Mouse (Mus musculus): ENCODE measurements at regions not wholly inside any gene's neighbourhood (a gene's known extent, or its start where the extent isn't known, plus 50 kb on each side); places are given as distances from the start of the nearest gene placed in this dataset.
A peak's percentile ranks its signal among the peaks of the same experiment; 100 is the strongest.

DNA sequence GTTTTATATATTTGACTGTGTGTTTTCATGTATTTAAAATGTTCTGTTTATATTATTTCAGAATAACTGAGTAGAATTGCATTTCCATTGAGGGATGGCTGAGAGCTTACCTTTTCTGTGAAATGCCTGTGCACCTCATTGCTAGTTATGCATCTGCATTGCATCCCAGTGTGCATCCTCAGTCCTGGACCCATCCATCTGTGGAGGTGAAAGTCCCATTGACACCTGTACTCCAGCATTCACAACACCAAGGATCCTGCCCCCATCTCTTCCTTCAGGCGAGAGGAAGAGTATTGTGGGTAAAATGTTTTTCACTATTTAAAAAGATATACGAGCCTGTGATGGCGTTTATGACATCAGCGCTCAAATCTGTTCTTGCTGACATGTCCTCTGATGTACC is 134.6 kb upstream of the 4933402D24Rik start:
- no peak overlapping the region for H3K4me2 ChIP-seq (ENCODE audit: low read depth, low read length)
- H3K4me1 ChIP-seq (ENCODE audit: control insufficient read depth, insufficient read depth, low read length), result peaks cover 18% of the 10 kb centered on the region
- H3K27ac ChIP-seq (ENCODE audit: low read length), result no peak overlapping the region
- ATAC-seq (replicated peaks; ENCODE audit: extremely low read depth, insufficient read depth, low FRiP score), result no peak
- H3K36me3 ChIP-seq (ENCODE audit: control insufficient read depth, insufficient read depth), result no peaks in the 10 kb centered on the region
- no peaks in the 10 kb centered on the region for H3K27me3 ChIP-seq (ENCODE audit: control insufficient read depth, insufficient read depth, low read length)
- no peaks in the 10 kb centered on the region for H3K9me3 ChIP-seq (replicated peaks; ENCODE audit: control insufficient read depth, low read length)
- H3K4me3 ChIP-seq (ENCODE audit: low read length), result no peak overlapping the region
- 68% methylated on average over 4 of the region's 4 CpGs for WGBS
- no peak overlapping the region for H3K9ac ChIP-seq (ENCODE audit: low read length)

DNA sequence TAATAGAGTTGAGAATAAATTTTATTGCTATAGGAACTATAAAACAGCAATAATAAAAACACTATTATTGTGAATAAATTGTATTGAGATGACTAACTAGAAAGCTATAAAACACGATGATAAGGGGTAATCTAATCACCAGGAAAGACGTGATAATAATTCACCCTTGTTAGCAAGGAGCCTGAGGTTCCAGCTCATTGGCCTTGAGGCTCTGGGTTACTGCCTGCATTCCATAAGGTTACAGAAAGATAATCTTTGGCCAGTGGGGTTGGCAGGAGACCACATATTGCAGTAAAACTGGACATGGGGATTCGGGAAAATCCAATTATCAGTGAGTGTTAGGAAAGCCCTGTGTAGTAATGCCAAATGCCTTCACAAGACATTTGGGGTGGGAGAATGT is 134.1 kb upstream of the 4933402D24Rik start:
- 23% methylated on average over 3 of the region's 3 CpGs for WGBS
- H3K4me1 ChIP-seq (ENCODE audit: control insufficient read depth, insufficient read depth, low read length), result peaks cover 18% of the 10 kb centered on the region
- H3K27ac ChIP-seq (ENCODE audit: low read length), result peak overlapping the region; percentile 5; the same call in 1 of the 2 replicates
- no peaks in the 10 kb centered on the region for H3K36me3 ChIP-seq (ENCODE audit: control insufficient read depth, insufficient read depth)
- H3K9me3 ChIP-seq (replicated peaks; ENCODE audit: control insufficient read depth, low read length), result no peaks in the 10 kb centered on the region
- no peak overlapping the region for H3K4me2 ChIP-seq (ENCODE audit: low read depth, low read length)
- ATAC-seq (replicated peaks; ENCODE audit: extremely low read depth, insufficient read depth, low FRiP score), result no peak
- H3K27me3 ChIP-seq (ENCODE audit: control insufficient read depth, insufficient read depth, low read length), result no peaks in the 10 kb centered on the region
- H3K9ac ChIP-seq (ENCODE audit: low read length), result no peak overlapping the region
- H3K4me3 ChIP-seq (ENCODE audit: low read length), result no peak overlapping the region

DNA sequence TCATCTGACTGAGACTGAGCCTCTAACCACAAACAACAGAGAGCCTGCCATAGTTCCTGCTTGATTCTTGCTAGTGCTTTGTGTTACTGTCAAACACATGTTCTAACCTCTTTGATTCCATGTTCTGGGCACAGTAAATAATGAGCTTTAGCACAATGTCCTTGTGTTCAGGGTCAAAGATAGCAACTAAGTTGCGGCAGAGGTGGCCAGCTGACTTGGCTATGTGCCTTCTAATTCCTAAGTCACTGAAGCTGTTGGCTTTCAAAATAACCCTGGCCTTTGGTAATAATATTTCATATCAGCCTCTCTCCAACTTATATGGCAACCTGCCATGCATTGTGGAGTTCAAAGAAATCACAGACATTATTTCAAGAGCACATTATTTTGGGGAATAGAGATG is 133.3 kb upstream of the 4933402D24Rik start:
- H3K4me2 ChIP-seq (ENCODE audit: low read depth, low read length), result no peak overlapping the region
- no peaks in the 10 kb centered on the region for H3K36me3 ChIP-seq (ENCODE audit: control insufficient read depth, insufficient read depth)
- peak overlapping the region; percentile 48 for H3K27ac ChIP-seq (ENCODE audit: low read length)
- ATAC-seq (replicated peaks; ENCODE audit: extremely low read depth, insufficient read depth, low FRiP score), result peak; percentile 49; the same call in 1 of the 2 replicates
- no peaks in the 10 kb centered on the region for H3K9me3 ChIP-seq (replicated peaks; ENCODE audit: control insufficient read depth, low read length)
- peaks cover 18% of the 10 kb centered on the region for H3K4me1 ChIP-seq (ENCODE audit: control insufficient read depth, insufficient read depth, low read length)
- WGBS, result 20% methylated on average over 1 of the region's 1 CpGs
- no peak overlapping the region for H3K4me3 ChIP-seq (ENCODE audit: low read length)
- H3K27me3 ChIP-seq (ENCODE audit: control insufficient read depth, insufficient read depth, low read length), result no peaks in the 10 kb centered on the region
- H3K9ac ChIP-seq (ENCODE audit: low read length), result no peak overlapping the region

DNA sequence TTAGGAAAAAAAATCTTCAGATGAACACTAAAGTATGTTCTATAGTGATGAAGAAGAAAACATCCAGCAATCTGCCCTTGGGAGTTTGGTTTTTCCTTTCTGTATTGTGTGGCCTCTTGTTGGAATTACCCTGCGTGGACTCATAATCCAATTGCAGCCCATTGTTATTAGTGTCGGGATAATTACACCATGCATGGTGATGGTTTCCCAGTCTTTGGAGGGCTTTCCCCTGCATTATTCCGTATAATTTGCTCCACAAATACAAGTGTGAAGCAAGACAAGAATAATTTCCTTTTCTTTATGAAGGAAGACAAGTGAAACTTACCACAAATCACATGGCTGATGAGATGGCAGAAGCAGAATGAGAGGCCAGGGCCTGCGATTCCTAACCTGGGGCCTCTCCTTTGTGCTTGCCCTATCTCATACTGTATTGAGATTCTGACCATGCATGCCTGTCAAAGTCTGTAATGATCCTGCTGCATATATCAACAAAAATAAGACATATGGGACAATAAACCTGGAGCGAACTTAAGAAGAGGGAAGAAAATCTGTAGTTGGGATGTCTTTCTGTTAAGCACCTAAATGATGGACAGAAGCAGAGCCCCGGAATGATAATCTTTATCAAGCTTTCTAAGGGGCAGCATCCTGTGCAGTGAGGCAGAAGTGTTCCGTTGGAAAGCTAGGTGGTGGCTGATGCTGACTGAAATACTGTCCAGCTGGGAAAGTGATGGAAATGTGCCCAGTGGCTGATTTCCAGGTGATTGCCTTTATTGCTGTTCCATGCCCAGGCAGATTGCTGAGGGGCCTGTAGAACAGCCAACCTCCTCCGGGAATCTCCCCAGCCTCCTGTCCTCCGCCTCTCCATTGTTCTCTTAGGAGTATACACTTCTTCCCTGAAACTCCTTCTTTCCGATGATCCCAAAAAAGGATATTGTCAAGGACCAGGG is 130.8 kb upstream of the 4933402D24Rik start:
- Histone ChIP-seq H3K4me3 (ENCODE audit: low read length) (no peak overlapping the region), H3K9ac (ENCODE audit: low read length) (no peak overlapping the region), H3K9me3 (replicated peaks; ENCODE audit: control insufficient read depth, low read length) (no peaks in the 10 kb centered on the region), H3K4me2 (ENCODE audit: low read depth, low read length) (no peak overlapping the region), H3K27me3 (ENCODE audit: control insufficient read depth, insufficient read depth, low read length) (no peaks in the 10 kb centered on the region), H3K4me1 (ENCODE audit: control insufficient read depth, insufficient read depth, low read length) (peaks cover 18% of the 10 kb centered on the region), H3K36me3 (ENCODE audit: control insufficient read depth, insufficient read depth) (no peaks in the 10 kb centered on the region), H3K27ac (ENCODE audit: low read length) (no peak overlapping the region)
- 72% methylated on average over 10 of the region's 10 CpGs for WGBS
- no peak for ATAC-seq (replicated peaks; ENCODE audit: extremely low read depth, insufficient read depth, low FRiP score)

DNA sequence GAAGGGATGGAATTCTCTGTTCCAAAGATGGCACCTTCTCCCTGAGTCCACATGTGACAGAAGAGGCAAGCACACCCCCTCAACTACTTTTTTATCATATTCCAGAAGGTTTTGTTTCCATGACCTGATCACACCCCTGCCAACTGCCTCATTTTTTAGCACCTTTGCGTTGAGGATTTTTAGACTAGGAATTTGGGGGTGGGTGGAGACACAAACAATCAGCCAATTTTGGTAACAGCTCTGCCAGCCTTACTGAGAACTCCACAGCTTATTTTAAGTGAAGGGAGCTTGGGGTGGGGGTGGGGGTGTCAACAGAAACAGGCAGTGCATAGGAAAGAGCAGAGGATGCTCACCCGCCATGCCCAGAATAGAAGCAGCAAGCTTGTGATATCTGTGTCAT is 129.7 kb upstream of the 4933402D24Rik start:
- Histone ChIP-seq H3K9ac (ENCODE audit: low read length) (no peak overlapping the region), H3K4me3 (ENCODE audit: low read length) (no peak overlapping the region), H3K4me1 (ENCODE audit: control insufficient read depth, insufficient read depth, low read length) (peaks cover 15% of the 10 kb centered on the region), H3K9me3 (replicated peaks; ENCODE audit: control insufficient read depth, low read length) (no peaks in the 10 kb centered on the region), H3K36me3 (ENCODE audit: control insufficient read depth, insufficient read depth) (no peaks in the 10 kb centered on the region), H3K27ac (ENCODE audit: low read length) (no peak overlapping the region), H3K4me2 (ENCODE audit: low read depth, low read length) (no peak overlapping the region), H3K27me3 (ENCODE audit: control insufficient read depth, insufficient read depth, low read length) (no peaks in the 10 kb centered on the region)
- no peak for ATAC-seq (replicated peaks; ENCODE audit: extremely low read depth, insufficient read depth, low FRiP score)
- 65% methylated on average over 2 of the region's 2 CpGs for WGBS

DNA sequence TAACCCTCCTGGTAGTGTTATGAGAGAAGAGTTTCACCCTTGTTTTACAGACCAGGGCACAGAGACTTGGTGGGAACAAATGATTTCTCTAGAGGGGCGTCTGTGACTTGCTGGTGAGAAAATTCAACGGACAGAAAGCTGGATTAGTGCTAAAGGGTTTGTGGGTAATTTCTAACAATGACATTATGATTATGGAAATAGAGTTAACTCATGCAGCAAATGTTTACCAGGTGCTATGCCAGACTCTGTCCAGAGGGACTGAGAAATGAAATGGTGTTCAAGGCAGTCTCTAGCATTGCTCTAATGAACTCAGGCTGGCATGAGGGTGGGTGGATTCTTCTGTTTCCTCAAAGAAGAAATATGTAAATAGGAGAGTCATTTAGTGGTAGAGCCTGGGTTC is 128.5 kb upstream of the 4933402D24Rik start:
- no peak overlapping the region for H3K4me3 ChIP-seq (ENCODE audit: low read length)
- WGBS, result 77% methylated on average over 2 of the region's 2 CpGs
- peaks cover 8% of the 10 kb centered on the region for H3K4me1 ChIP-seq (ENCODE audit: control insufficient read depth, insufficient read depth, low read length)
- no peaks in the 10 kb centered on the region for H3K36me3 ChIP-seq (ENCODE audit: control insufficient read depth, insufficient read depth)
- ATAC-seq (replicated peaks; ENCODE audit: extremely low read depth, insufficient read depth, low FRiP score), result no peak
- no peaks in the 10 kb centered on the region for H3K9me3 ChIP-seq (replicated peaks; ENCODE audit: control insufficient read depth, low read length)
- H3K27me3 ChIP-seq (ENCODE audit: control insufficient read depth, insufficient read depth, low read length), result no peaks in the 10 kb centered on the region
- no peak overlapping the region for H3K27ac ChIP-seq (ENCODE audit: low read length)
- no peak overlapping the region for H3K4me2 ChIP-seq (ENCODE audit: low read depth, low read length)
- H3K9ac ChIP-seq (ENCODE audit: low read length), result no peak overlapping the region

DNA sequence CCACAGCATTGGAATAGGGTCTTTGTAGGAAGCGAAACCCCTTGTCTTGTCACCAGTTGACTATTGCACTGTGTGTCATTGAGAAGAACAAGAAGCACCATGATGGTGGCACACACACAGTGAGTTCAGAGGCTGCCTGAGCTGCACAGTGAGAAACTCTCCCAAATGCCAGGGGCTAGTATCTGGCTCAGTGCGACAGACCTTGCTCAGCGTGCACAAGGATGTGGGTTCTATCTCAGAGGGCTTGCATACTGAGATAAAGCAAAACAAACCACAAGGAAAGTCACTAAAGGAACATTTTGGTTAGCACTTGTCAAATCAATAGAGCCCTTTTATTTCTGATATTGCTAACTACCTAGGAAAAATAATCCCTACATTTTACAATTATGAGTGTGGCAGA is 110.5 kb upstream of the 4933402D24Rik start:
- Histone ChIP-seq H3K9ac (ENCODE audit: low read length) (no peak overlapping the region), H3K4me1 (ENCODE audit: control insufficient read depth, insufficient read depth, low read length) (no peaks in the 10 kb centered on the region), H3K4me3 (ENCODE audit: low read length) (no peak overlapping the region), H3K27ac (ENCODE audit: low read length) (no peak overlapping the region), H3K36me3 (ENCODE audit: control insufficient read depth, insufficient read depth) (no peaks in the 10 kb centered on the region), H3K9me3 (replicated peaks; ENCODE audit: control insufficient read depth, low read length) (no peaks in the 10 kb centered on the region), H3K27me3 (ENCODE audit: control insufficient read depth, insufficient read depth, low read length) (no peaks in the 10 kb centered on the region), H3K4me2 (ENCODE audit: low read depth, low read length) (no peak overlapping the region)
- no peak for ATAC-seq (replicated peaks; ENCODE audit: extremely low read depth, insufficient read depth, low FRiP score)
- 72% methylated on average over 3 of the region's 3 CpGs for WGBS

DNA sequence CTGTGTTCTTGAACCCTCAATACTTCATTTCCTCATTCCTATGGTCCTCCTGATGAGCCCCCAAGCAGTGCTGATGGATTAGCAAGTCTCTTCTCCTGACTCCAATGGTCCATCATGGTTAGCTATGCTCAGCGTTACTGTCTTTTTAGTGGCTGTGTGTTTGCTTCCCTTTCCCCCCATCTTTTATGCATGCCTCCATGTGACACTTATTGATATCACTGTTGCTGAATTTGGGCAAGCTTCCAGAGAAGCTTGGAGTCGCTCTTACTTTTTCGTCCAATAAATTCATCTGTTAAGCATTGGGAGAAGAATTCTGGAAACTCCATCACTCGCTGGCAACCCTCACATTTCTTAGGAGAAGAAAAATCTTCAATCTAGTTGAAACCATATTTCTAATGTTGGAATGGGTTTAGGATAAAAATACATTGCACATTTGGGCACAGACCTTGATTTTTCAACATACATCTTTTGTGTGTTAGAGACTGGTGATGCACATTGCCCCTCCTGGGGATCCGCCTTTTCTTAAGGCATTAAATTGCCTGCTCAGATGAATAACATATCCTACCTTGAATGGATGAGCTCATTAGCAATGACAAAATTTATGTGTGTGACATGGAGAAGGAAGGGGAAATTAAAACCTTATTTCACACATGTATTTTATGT is 107.7 kb upstream of the 4933402D24Rik start:
- Histone ChIP-seq H3K4me1 (ENCODE audit: control insufficient read depth, insufficient read depth, low read length) (no peaks in the 10 kb centered on the region), H3K27me3 (ENCODE audit: control insufficient read depth, insufficient read depth, low read length) (no peaks in the 10 kb centered on the region), H3K9ac (ENCODE audit: low read length) (no peak overlapping the region), H3K4me3 (ENCODE audit: low read length) (no peak overlapping the region), H3K4me2 (ENCODE audit: low read depth, low read length) (no peak overlapping the region), H3K9me3 (replicated peaks; ENCODE audit: control insufficient read depth, low read length) (no peaks in the 10 kb centered on the region), H3K27ac (ENCODE audit: low read length) (no peak overlapping the region), H3K36me3 (ENCODE audit: control insufficient read depth, insufficient read depth) (no peaks in the 10 kb centered on the region)
- WGBS, result 67% methylated on average over 5 of the region's 5 CpGs
- ATAC-seq (replicated peaks; ENCODE audit: extremely low read depth, insufficient read depth, low FRiP score), result no peak

DNA sequence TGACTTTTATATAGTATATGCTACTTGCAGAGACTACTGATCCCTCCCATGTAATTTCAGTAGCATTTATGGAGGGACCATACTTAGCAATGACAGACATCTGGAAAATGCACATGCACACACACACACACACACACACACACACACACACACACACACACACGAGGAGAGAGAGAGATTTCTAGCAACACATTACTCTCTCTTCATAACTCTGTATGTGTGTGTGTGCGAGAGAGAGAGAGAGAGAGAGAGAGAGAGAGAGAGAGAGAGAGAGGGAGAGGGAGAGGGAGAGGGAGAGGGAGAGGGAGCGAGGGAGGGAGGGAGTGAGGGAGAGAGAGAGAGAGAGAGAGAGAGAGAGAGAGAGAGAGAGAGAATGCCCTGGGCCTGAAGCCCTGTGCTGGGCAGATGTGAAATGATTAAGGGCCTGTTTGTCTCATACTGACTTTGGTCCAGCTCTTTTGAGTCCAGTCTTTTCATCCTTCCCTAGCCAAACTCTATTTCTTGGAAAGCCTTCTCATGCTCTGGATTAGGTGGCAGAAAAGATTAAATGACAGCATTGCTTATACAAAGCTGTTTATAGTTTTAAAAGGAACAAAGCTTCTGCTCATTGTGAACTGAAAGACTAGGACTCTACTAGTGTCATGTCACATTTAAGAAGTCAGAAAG is 106.4 kb upstream of the 4933402D24Rik start:
- H3K9ac ChIP-seq (ENCODE audit: low read length), result no peak overlapping the region
- 58% methylated on average over 2 of the region's 3 CpGs for WGBS
- no peak for ATAC-seq (replicated peaks; ENCODE audit: extremely low read depth, insufficient read depth, low FRiP score)
- H3K9me3 ChIP-seq (replicated peaks; ENCODE audit: control insufficient read depth, low read length), result no peaks in the 10 kb centered on the region
- no peaks in the 10 kb centered on the region for H3K4me1 ChIP-seq (ENCODE audit: control insufficient read depth, insufficient read depth, low read length)
- no peaks in the 10 kb centered on the region for H3K27me3 ChIP-seq (ENCODE audit: control insufficient read depth, insufficient read depth, low read length)
- H3K36me3 ChIP-seq (ENCODE audit: control insufficient read depth, insufficient read depth), result no peaks in the 10 kb centered on the region
- H3K27ac ChIP-seq (ENCODE audit: low read length), result no peak overlapping the region
- H3K4me3 ChIP-seq (ENCODE audit: low read length), result no peak overlapping the region
- H3K4me2 ChIP-seq (ENCODE audit: low read depth, low read length), result no peak overlapping the region
